Mouse (Mus musculus) heart, adult 9 months (tissue): Measurements from ENCODE around the gene Cttn.

ENCODE experiments used
- DNase-seq, 2 experiments: peaks; one replicate each; pipeline ENCODE4 v3.0.0; 2022; ENCODE audit warnings: low spot score in 2 of 2

The Cttn gene

GRCm38 (mm10) chr7:144449637-144450570, 20.9 kb downstream of the Cttn start:
- peak; percentile 72 to 89 for DNase-seq

GRCm38 (mm10) chr7:144448186-144448585, 22.6 kb downstream of the Cttn start:
- DNase-seq, result no peak

DNA sequence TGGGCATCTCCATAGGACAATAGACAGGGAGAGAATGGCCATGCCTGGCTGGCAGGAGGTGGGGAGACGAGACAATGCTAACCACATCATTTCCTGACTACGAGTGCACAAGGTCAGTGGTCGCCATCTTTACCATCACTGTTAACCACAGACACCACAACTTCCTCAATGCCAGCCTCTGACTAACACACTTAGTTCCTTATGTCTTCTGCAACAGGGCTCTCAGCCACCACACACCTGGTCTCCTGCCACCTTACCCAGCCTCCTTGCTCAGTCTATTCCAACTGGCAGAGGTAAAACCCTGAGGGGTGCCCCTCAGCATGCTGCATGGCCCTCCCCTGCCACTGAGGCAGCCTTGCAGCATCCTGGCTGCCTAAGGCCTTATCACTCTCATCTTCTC, 23.7 kb downstream of the Cttn start:
- peak; percentile 11 to 16 for DNase-seq

DNA sequence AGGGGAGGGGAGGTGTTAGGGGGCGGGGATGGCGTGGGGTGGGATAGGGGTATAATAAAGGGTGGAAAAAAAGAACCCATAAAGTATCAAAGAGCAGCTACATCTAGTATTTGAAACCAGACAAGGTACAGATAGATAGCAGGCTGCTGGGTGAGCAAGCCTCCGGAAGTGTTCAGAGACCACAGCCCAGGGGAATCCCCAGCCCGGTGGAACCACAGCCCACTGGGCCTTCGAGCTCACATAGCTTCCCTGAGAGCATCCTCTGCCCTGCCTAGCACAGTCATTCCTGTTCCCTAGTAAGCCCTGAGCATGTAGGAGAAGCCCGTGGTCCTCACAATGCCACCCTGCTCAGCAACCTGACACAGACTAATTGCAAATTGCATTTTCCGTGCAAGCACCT, 26.0 kb downstream of the Cttn start:
- no peak for DNase-seq

DNA sequence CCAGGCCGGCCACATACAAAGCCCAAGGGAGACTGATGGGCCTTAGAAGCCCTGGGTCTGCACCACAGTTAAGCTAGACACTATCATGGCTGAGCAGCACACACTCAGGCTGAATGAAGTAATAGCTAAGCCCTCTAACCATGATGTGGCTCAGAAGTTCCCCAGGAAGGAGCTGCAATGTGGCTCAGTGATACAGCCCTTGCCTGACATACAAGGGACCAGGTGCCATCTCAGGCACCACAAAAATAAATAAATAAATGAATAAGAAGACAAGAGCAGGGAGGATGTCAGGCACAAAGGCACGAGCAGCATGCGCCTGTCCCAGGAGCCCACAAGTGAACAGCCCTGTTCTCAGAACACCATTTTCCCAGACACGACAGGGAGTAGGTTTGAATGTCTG, 28.8 kb downstream of the Cttn start:
- no peak for DNase-seq

DNA sequence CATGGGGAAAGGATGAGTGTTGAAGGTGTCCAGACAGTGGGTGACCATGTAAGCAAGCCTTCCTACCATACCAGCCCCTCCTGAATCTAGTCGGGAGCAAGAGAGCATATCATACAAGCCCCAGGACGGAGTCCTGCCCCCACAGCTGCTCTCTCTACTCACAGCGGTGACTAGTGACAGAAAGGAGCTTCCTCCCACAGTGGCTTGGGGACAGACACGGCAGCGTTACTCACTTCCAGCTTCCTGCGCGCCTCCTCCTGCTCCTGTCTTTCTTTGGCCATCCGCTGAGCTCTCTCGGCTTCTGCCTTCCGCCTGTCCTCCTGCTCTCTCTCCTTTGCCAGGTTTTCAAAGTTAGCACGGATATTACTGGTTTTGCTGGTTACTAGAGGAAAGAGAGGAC, 29.3 kb downstream of the Cttn start:
- DNase-seq, result no peak

- no peak for DNase-seq
Observed at GRCm38 (mm10) chr7:144438811-144439210, 32.0 kb downstream of the Cttn start.

DNA sequence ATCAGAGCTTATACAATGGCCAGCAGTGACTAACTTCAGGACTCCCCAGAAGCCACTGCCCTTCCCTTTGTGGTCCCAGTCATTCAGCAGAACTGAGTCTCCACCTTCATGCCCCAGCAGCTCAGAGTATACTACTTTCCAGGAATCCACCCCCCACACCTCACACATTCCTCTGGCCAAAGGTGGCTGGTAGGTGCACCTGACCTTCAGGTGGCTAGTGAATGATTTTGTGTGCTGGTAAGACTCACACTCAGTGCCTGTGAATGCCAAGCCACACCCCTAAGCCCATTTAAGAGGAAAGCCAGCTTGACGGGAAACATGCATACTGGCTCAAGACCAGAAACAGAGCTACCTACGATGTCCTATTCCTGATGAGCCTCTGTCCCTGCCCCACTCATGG, 37.9 kb downstream of the Cttn start:
- DNase-seq, result no peak

DNA sequence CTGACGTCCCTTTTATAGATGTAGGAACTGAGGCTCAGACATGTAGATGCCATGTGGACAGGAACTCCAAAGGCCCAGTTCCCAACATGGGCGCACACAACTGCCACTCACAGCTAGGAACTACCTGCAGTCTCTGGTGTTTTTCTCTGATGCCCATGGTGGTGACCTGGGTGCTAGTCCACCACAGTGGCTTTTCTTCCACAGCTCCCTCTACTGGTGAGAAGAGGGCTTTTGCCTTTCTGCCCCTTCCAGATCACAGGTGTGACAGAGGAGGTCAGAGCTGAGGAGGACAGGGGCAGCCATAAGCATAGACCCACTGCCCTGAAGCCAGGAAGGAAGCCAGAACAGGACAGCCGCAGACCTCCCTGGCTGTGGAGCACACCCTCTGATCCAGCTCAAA, 43.3 kb downstream of the Cttn start:
- no peak for DNase-seq

GRCm38 (mm10) chr7:144426594-144426993, 44.2 kb downstream of the Cttn start:
- no peak for DNase-seq

DNA sequence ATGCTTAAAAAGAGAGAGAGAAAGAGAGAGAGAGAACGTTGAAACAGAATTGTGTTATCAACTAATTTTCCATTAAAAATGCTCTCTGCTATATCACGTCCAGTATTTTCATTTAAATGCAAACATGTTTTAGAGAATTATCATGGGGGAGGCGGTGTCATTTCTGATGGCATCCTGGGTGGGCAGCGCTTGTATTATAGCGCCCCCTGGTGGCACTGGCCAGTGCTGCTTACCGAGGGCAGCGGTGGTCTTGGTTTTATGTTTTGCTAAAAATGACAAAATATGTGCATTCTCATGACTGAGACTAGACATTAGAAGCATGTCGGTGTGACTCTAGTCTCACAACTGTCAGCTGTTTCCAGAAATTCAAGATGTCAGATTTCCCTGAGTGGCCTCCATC, 44.9 kb downstream of the Cttn start:
- DNase-seq, result no peak

- no peak for DNase-seq
Observed at GRCm38 (mm10) chr7:144421478-144421877, 49.3 kb downstream of the Cttn start.

DNA sequence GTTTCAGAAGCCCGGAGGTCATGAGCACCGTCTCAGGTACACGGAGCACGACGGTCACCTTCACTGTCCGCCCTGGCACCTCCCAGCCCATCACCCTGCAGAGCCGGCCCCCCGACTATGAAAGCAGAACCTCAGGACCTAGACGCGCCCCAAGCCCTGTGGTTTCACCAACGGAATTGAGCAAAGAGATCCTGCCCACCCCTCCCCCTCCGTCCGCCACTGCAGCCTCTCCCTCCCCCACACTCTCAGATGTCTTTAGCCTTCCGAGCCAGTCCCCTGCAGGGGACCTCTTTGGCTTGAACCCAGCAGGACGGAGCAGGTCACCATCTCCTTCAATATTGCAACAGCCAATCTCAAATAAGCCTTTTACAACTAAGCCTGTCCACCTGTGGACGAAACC, 50.3 kb downstream of the Cttn start:
- DNase-seq, result no peak

DNA sequence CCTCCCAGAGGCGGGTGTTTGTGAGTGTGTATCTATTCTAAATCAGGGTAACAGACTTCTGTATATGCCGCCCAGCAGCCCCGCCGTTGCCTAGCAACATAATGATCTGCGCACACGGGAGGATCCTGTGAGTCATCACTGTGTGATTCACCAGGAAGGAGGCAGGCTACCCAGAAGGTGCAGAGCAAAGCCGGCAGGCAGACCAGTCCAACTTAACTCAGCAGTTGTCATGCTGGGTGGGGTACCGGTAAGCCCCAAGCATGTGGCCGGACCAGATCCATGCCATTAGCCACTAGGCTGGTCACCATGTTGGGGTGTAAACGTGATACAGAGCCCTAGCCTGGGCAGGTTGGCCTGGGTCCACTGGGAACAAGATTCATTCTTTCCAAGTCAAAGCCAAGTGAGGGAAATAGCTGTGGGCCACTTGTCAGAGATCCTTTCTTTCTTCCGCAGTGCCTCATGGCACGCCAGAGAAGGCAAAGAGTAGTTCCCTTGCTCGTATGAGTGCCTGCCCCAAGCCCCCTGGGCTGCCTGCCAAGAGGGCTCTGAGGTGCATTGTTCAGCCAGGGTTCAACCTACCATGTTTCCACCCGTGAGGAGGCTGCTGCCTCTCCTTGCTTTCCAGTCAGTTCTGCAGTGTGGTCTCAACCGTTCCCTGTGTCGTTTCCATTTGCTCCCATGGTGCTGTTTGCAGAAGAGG, 53.0 kb downstream of the Cttn start:
- peak in 1 of 2 experiments; percentile 32 for DNase-seq

GRCm38 (mm10) chr7:144417234-144417633, 53.6 kb downstream of the Cttn start:
- DNase-seq, result no peak

GRCm38 (mm10) chr7:144415795-144416194, 55.0 kb downstream of the Cttn start:
- DNase-seq, result no peak

DNA sequence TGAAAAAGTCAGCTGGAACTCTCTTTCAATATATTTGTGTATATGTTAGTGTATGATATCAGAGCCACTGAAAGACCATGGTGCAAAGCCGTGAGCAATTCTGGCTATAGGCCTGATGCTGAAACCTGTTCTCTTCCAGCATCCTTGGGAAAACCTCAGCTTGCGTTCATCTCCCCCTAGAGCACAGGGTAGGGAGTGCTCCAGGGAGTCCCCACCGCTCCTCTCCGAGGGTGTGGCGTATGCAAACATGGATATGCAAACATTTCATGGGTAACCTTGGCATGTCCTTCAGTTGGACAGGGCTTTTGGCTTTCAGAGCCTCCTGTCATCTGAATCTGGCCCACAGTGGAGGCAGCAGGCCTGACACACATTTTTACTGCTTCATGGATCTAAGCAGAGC, 56.2 kb downstream of the Cttn start:
- no peak for DNase-seq

DNA sequence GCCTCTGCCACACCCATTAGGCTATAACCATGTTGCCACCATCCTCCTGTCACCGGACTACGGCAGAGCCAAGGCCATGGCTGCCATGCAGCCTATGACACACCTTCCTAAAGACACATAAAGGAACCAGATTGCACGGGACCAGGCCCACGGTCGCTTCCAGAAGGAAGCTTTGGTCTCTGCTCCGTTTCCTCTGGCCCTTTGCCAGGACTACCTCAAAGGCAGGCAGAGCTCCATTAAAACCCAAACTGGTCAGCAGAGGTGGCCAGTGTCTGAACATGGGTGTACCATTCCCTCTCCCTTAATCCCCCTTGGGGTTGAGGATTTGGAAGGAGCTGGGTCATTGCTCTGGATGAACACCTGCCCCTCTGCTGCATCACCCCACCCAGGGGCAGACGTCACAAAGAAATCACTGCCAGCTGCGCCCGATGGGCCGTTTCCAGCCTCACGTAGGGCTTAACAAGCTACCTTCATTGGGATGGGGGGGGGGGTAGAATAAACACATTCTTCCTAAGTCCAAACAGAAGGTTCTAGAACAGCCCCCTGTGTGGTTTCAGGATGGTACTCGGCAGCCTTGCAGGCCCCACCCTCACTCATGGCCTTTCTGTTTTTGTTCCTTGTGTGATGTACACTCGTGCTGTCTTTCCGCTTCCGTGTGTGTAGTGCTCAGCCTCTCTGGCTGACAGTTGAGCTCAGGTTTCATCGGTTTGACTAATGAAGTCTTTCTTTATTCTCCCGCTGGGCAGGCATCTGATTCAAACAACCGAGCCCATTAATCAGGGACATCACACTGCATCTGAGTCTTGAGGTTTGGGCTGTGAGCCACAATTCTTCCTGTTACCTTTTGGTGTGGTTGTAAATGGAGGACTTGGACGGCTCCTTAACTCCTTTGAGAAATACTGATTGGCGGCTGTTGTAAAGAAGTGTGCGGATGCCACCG, 58.6 kb downstream of the Cttn start:
- no peak for DNase-seq

- no peak for DNase-seq
Observed at GRCm38 (mm10) chr7:144409682-144410081, 61.1 kb downstream of the Cttn start.

GRCm38 (mm10) chr7:144408464-144409000, 62.3 kb downstream of the Cttn start:
- DNase-seq, result no peak

- no peak for DNase-seq
Observed at GRCm38 (mm10) chr7:144407675-144408074, 63.1 kb downstream of the Cttn start.

DNA sequence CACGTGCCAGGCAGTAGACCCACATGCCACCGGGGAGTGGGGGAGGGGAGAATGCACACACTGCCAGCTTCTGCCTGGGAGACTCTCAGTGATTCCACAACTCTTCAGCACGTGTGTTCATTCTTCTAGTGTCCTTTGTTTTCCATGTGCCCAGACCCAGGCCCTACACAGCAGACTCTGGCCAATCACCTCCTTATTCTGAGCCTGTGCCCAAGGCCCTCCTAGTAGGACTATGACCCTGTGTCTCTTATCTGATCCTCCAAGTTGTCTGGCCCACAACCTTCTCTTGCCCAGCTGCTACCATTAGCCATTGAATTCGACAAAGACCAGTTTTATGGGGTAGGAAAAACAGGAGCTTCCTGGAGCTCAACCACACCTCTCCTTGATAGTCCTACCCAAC, 68.3 kb downstream of the Cttn start:
- DNase-seq, result no peak
